Mouse (Mus musculus): ENCODE data around the gene Pcnp.

Gene Pcnp

GRCm38 (mm10) chr16:56034566-56034965 is 5.0 kb upstream of the Pcnp start:
- DNase-seq: no peak

- peak; percentile 75 for DNase-seq
These were observed 602 bp downstream of the Pcnp start for GRCm38 (mm10) chr16:56028722-56029551.

GRCm38 (mm10) chr16:56027854-56028629 is 1.5 kb downstream of the Pcnp start:
- DNase-seq: no peak

- DNase-seq: no peak
These were observed 9.9 kb downstream of the Pcnp start for GRCm38 (mm10) chr16:56019660-56020059.

GRCm38 (mm10) chr16:56014076-56014475 is 15.5 kb downstream of the Pcnp start:
- DNase-seq: no peak

GRCm38 (mm10) chr16:56012789-56013743 is 16.5 kb downstream of the Pcnp start:
- DNase-seq: no peak

GRCm38 (mm10) chr16:56008862-56009261 is 20.7 kb downstream of the Pcnp start:
- no peak for DNase-seq

GRCm38 (mm10) chr16:56006798-56007197 is 22.7 kb downstream of the Pcnp start:
- no peak for DNase-seq

- DNase-seq: no peak
These were observed 35.3 kb downstream of the Pcnp start for GRCm38 (mm10) chr16:55994235-55994634.

GRCm38 (mm10) chr16:55990311-55990710 is 39.2 kb downstream of the Pcnp start:
- no peak for DNase-seq

- DNase-seq: no peak
These were observed 43.5 kb downstream of the Pcnp start for GRCm38 (mm10) chr16:55986001-55986400.

GRCm38 (mm10) chr16:55974903-55975285 is 54.6 kb downstream of the Pcnp start:
- no peak for DNase-seq

- DNase-seq: peak; percentile 96
These were observed 55.2 kb downstream of the Pcnp start for GRCm38 (mm10) chr16:55974256-55974902.

- peak; percentile 100 for DNase-seq
These were observed 55.9 kb downstream of the Pcnp start, which contains the start of gene Zbtb11 for GRCm38 (mm10) chr16:55973431-55974255. Gene Zbtb11 (plus strand): TSS chr16:55973883.

- no peak for DNase-seq
These were observed 56.8 kb downstream of the Pcnp start for GRCm38 (mm10) chr16:55972626-55973201.

- no peak for DNase-seq
These were observed 57.6 kb downstream of the Pcnp start for GRCm38 (mm10) chr16:55971735-55972615.

GRCm38 (mm10) chr16:55970416-55970815 is 59.1 kb downstream of the Pcnp start:
- DNase-seq: no peak

- DNase-seq: peak; percentile 65
These were observed 60.4 kb downstream of the Pcnp start for GRCm38 (mm10) chr16:55969147-55969546.

GRCm38 (mm10) chr16:55967221-55967620 is 62.3 kb downstream of the Pcnp start:
- DNase-seq: no peak

Data from kidney, postnatal 10 days (tissue).